Mouse (Mus musculus) erythroblast, embryonic 14.5 days (primary cell): ENCODE results near the gene Gm8879. TPM values are rescaled to one million over a fixed set of nuclear protein-coding genes. Genes with fewer than 3 reads are reported as not detected.
"Not testable (repeated sequence)": the region's sequence is repeated elsewhere in the genome, so short reads cannot be mapped to it uniquely, and the experiment has no call there.

Experiments
- H3K27me3 ChIP-seq: 2 replicates; pipeline ENCODE4 v1.6.1; 2012; ENCODE audit warnings: inconsistent platforms; ENCODE audit not compliant: control insufficient read depth
- H3K36me3 ChIP-seq: 2 replicates; pipeline ENCODE4 v1.6.1; 2012; ENCODE audit warnings: mild to moderate bottlenecking, inconsistent platforms; ENCODE audit not compliant: control insufficient read depth
- H3K4me1 ChIP-seq: 2 replicates; pipeline ENCODE4 v1.6.1; 2012; ENCODE audit warnings: inconsistent platforms; ENCODE audit not compliant: control insufficient read depth
- H3K4me3 ChIP-seq: replicated peaks from 2 replicates; pipeline ENCODE3; 2012; ENCODE audit warnings: moderate library complexity, mild to moderate bottlenecking, inconsistent platforms
- H3K9me3 ChIP-seq: 2 replicates; pipeline ENCODE4 v1.6.1; 2012; ENCODE audit warnings: low read length, inconsistent platforms, mixed read lengths; ENCODE audit not compliant: control insufficient read depth
- polyA plus RNA-seq: library from polyadenylated mRNA; stranded (reverse); fragments of >175 nt; gene quantifications from 2 replicates; pipeline ENCODE4 v1.2.3, GENCODE M21; 2012

Gene Gm8879
- not detected in 2 replicates for polyA plus RNA-seq

DNA sequence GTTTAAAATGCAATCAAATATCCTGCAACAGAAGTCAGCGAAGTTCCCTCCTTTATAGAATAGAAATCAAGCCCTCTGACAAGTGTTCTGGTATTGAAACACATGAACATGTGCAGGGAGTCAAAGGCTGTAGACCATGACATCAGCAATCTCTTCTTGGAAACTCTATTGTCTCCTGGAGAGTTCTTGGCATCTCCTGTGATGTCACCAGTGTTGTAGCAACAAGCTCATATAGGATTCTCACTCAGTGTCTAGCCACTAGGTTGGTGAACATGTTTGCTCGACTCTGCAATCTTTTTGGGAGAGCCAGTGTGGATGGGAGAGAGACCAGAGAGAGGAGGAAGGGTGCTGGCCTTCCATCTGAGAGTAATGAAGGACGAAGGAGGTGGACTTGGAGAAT, at the start of gene Gm8879:
TSS of gene Gm8879 (plus strand) at position 301 of the 400 bp plus-strand sequence.
- H3K9me3 ChIP-seq, H3K27me3 ChIP-seq, H3K4me3 ChIP-seq, H3K36me3 ChIP-seq, H3K4me1 ChIP-seq: not testable (repeated sequence)

DNA sequence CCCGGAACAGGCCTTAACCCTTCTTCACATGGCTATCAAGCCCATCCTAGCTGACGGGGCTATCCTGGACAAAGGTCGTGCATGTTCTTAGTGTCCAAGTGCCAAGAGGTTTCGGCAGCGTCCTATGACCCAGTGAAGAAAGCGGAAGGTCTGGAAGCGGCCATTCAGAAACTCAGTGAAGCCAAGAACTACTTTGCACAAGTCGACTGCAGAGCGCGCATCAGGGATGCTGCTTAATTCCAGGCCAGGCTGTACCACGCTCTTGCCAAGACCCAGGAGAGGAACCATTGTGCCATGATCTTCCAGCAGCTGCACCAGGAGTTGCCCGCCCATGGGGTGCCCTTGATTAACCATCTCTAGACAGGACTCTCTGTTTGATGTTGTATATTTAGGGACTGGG, 10.6 kb downstream of the Gm8879 start:
- not testable (repeated sequence) for H3K36me3 ChIP-seq, H3K4me3 ChIP-seq, H3K4me1 ChIP-seq, H3K9me3 ChIP-seq, H3K27me3 ChIP-seq

Other genes starting within 250 kb of the Gm8879 start
- gene Gm8871, start 179.8 kb upstream of the Gm8879 start, polyA plus RNA-seq: not detected in 2 replicates
- not detected in 2 replicates for gene Gm8857, start 179.8 kb upstream of the Gm8879 start, polyA plus RNA-seq
- not detected in 2 replicates for gene Gm5861, start 55.4 kb downstream of the Gm8879 start, polyA plus RNA-seq
- gene Gm8890, start 128.4 kb downstream of the Gm8879 start, polyA plus RNA-seq: not detected in 2 replicates
- gene Speer1, start 213.9 kb downstream of the Gm8879 start, polyA plus RNA-seq: not detected in 2 replicates